Mouse (Mus musculus) cerebellum, adult 2 months (tissue): ENCODE results near the gene Hs3st3b1.

Source experiments
- CTCF ChIP-seq: fragments of 200-500 bp; IDR thresholded peaks from 2 replicates; pipeline ENCODE4 v1.5.1; 2011; ENCODE audit warnings: low read depth, mild to moderate bottlenecking, control low read depth, low read length, moderate library complexity, borderline replicate concordance; ENCODE audit not compliant: insufficient read depth
- POLR2A ChIP-seq: fragments of 200-500 bp; IDR thresholded peaks from 2 replicates; pipeline ENCODE4 v1.6.1; 2011; ENCODE audit warnings: low read length, control low read depth, borderline replicate concordance; ENCODE audit not compliant: insufficient read depth

- TF ChIP-seq POLR2A (no peak), CTCF (no peak)
These were observed 29.9 kb upstream of the Hs3st3b1 start for GRCm38 (mm10) chr11:63951831-63952631.
